Comparison of ENCODE assay signal across 7 mouse cellular contexts in the genomic region with DNA sequence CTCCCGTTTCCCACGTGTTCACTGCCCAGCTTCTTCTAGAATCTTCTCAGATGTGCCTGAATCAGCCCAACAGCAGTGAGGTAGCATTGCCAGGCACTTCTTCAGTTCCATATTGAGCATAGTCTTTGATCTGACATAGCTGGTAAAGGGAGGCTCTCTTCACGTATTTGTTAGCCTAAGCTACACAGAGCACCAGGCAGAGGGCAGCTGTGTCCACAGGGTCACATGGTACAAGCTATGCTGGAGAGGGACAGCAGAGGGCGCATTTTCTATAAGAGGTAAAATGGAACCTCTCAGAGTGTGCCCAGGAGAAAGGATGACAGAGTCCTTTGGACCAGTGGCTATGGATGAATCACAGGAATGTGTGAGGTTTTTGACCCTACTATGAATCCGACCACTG. TPM values are rescaled to one million over a fixed set of nuclear protein-coding genes. Genes with fewer than 3 reads are reported as not detected.
DNase-seq lines count a peak whose midpoint lies in the region.

No protein-coding gene starts in this region.

- 37% methylated on average over 5 of the region's 5 CpGs for WGBS in large intestine, adult 2 months

- DNase-seq in CD4-positive helper T cell, adult 2 months (ENCODE audit: low read depth, low spot score): peak; percentile 50
- DNase-seq in ES-CJ7 (ENCODE audit: low read depth, low spot score): peak; percentile 64
- DNase-seq in cerebellum, adult 11-12 months: peak; percentile 32
- DNase-seq in gastrocnemius, postnatal 14 days: peak; percentile 42
- peak; percentile 22 for DNase-seq in large intestine, adult 2 months (ENCODE audit: low read depth, low spot score)
- DNase-seq in lung, adult 18-20 months: peak; percentile 39 to 47
- peak; percentile 59 for DNase-seq in right cerebral cortex, adult 18-20 months

- intact Hi-C loops in gastrocnemius, postnatal 14 days (cut with DNase I; ENCODE audit: low total_unique reads): loop anchor here (5.0 kb wide), 2 partner anchors 158 to 323 kb away; no protein-coding TSS in a partner anchor

RNA-seq across cellular contexts. Expression of a gene that starts 10.3 kb away (rescaled TPM):
- not detected for total RNA-seq in gastrocnemius, postnatal 14 days (2021)
- not detected in 2 replicates for polyA plus RNA-seq in large intestine, adult 2 months (2012; rRNA removed)

RNA-seq across cellular contexts. Expression of a gene that starts 33.1 kb away (rescaled TPM):
- under 1 TPM; 0.33 to 0.47 TPM for total RNA-seq in gastrocnemius, postnatal 14 days (2021)
- 0.07 and 0.21 TPM in 2 replicates for polyA plus RNA-seq in large intestine, adult 2 months (2012; rRNA removed)

RNA-seq across cellular contexts. Expression of a gene that starts 48.9 kb away (rescaled TPM):
- 10 to 100 TPM; 10.3 to 11.0 TPM for total RNA-seq in gastrocnemius, postnatal 14 days (2021)
- 39.5 and 40.4 TPM in 2 replicates for polyA plus RNA-seq in large intestine, adult 2 months (2012; rRNA removed)

Comparison
In these comparisons a context has a peak if more than half of its experiments do, and no peak if none do; other contexts are left out.
1. Peak in every context shown above with its lines: DNase-seq.